Mouse (Mus musculus) heart, embryonic 11.5 days (tissue): ENCODE results near the gene Ribc2. TPM values are rescaled to one million over a fixed set of nuclear protein-coding genes. Genes with fewer than 3 reads are reported as not detected.

Source experiments
- ATAC-seq: fragments of 200-750 bp; cut with Nextera tagmentation; replicated peaks from 2 replicates; pipeline ENCODE4 v1.8.0; 2017; ENCODE audit warnings: moderate library complexity; ENCODE audit not compliant: insufficient number of reproducible peaks, low FRiP score, low TSS enrichment
- H3K27ac ChIP-seq: fragments of 300-500 bp; sonication (generic); 2 replicates; pipeline ENCODE4 v1.5.1; 2014; ENCODE audit warnings: mild to moderate bottlenecking, low read depth, low read length
- H3K27me3 ChIP-seq: fragments of 300-500 bp; sonication (generic); 2 replicates; pipeline ENCODE4 v1.6.1; 2014; ENCODE audit warnings: mild to moderate bottlenecking, low read length, mixed read lengths; ENCODE audit not compliant: control insufficient read depth, insufficient read depth
- H3K36me3 ChIP-seq: fragments of 300-500 bp; sonication (generic); 2 replicates; pipeline ENCODE4 v1.6.1; 2014; ENCODE audit warnings: mild to moderate bottlenecking, low read length, moderate library complexity, mixed read lengths; ENCODE audit not compliant: control insufficient read depth, insufficient read depth
- H3K4me1 ChIP-seq: fragments of 300-500 bp; sonication (generic); 2 replicates; pipeline ENCODE4 v1.6.1; 2014; ENCODE audit warnings: low read length; ENCODE audit not compliant: control insufficient read depth, insufficient read depth
- H3K4me2 ChIP-seq: fragments of 300-500 bp; sonication (generic); 2 replicates; pipeline ENCODE4 v1.6.1; 2014; ENCODE audit warnings: mild to moderate bottlenecking, moderate library complexity
- H3K4me3 ChIP-seq: fragments of 300-500 bp; sonication (generic); 2 replicates; pipeline ENCODE4 v1.5.1; 2014; ENCODE audit warnings: low read depth, low read length
- H3K9ac ChIP-seq: fragments of 300-500 bp; sonication (generic); 2 replicates; pipeline ENCODE4 v1.6.1; 2014; ENCODE audit warnings: mild to moderate bottlenecking, low read depth, low read length, moderate library complexity
- H3K9me3 ChIP-seq: fragments of 300-500 bp; sonication (generic); replicated peaks from 2 replicates; pipeline ENCODE4 v1.6.1; 2016; ENCODE audit warnings: low read length; ENCODE audit not compliant: control insufficient read depth
- WGBS: fragments of 180-500 bp; shearing (Covaris S2); extraction: QIAGEN DNeasy Blood & Tissue Kit; methylation state at CpG from one replicate; pipeline ENCODE4 v1.1.7; 2014; ENCODE audit not compliant: insufficient replicate concordance; 5-methylcytosine and 5-hydroxymethylcytosine counted together
- polyA plus RNA-seq: library from polyadenylated mRNA; unstranded; fragments of >200 nt; fragmentation: Nextera tagmentation; extraction: Ambion mirVana; gene quantifications from 2 replicates; pipeline ENCODE4 v1.2.1, GENCODE M21; 2014

Gene Ribc2
- 0.14 and 0.21 TPM in 2 replicates for polyA plus RNA-seq

DNA sequence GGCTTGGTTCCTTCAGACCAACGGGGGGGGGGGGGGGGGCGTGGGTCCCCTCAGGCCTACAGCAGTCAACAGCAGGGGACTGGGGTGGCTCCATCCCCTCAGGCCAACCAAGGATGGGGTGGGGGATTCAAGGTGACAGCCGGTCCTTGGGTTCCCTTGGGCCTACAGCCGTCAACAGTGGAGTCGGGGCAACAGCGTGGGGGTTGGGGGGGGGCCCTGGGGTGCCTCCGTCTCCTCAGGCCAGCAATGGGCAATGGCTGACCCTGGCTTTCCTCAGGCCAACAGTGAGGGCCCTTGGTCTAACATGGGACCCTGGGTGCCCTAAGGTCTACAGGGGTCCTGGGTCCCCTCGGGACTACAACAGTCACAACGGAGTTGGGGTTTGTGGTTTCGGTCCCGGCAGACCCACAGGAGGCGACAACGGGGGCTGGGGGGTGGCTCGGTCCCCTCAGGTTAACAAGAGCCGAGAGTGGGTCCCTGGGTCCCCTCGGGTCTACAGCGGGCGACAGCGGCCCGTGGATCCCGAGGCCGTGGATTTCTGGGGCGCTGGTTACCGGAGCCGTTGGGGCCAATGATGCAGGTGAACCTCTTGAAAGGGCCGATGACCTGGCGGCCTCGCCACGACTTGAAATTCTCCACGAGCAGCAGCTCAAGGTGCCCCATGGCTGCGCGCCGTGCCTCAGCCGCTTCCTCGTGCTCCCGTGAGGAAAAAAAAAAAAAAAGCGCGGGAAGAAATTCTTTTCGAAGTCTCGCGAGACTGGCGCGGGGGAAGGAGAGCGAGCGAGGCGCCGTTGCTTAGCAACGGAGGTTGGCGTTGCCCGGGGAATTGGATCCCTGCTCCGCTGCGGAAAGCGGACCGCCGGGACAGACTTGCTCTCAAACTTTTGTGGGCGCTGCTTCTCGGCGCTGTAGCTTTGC lies at the start of gene Ribc2, which contains the start of gene Smc1b:
Ribc2 (plus strand) TSS at position 804 of the 918 bp plus-strand sequence.
Smc1b (minus strand) TSS at position 690 of the 918 bp plus-strand sequence.
- Histone ChIP-seq H3K27ac (no peak within 1 kb of the TSS), H3K9ac (peak within 1 kb of the TSS; percentile 34; the same call in 1 of the 2 replicates)
- ATAC-seq: no peak; the same call in 1 of the 2 replicates

DNA sequence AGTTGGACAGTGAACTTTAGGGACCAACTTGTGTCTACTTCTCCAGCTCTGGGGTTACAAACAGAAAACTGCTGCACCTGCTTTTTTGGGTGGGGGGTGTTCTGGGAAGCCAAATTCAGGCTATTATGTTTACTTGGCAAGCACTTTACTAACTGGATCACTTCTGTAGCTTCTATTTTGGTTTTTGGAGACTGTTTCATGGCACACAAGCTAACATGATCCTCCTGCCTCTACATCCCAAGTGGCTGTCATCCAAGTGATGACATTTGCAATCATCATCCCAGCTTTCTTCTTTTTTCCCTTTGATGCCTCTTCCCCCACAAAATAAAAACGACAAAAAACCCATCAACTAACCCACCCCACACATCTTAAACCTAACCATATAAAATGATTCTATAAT lies 46.2 kb upstream of the Ribc2 start:
- no peaks in the 10 kb centered on the region for H3K4me1 ChIP-seq
- no peak for ATAC-seq
- no peak overlapping the region for H3K4me3 ChIP-seq
- no peak overlapping the region for H3K4me2 ChIP-seq
- no peak overlapping the region for H3K27ac ChIP-seq
- 39% methylated on average over 1 of the region's 1 CpGs for WGBS
- H3K9me3 ChIP-seq: no peaks in the 10 kb centered on the region
- H3K9ac ChIP-seq: no peak overlapping the region
- no peaks in the 10 kb centered on the region for H3K36me3 ChIP-seq
- no peaks in the 10 kb centered on the region for H3K27me3 ChIP-seq

More for the DNA sequence above, at the start of gene Ribc2, which contains the start of gene Smc1b:
- no peaks in the 10 kb centered on the region for H3K9me3 ChIP-seq
- H3K4me1 ChIP-seq: no peaks in the 10 kb centered on the region
- H3K4me3 ChIP-seq: peak within 1 kb of the TSS; percentile 34
- 28% methylated on average over 56 of the region's 58 CpGs for WGBS
- H3K4me2 ChIP-seq: peak within 1 kb of the TSS; percentile 67
- 0 out of 2 replicates have a peak, but pooled peaks cover 3% of the 10 kb centered on the region for H3K27me3 ChIP-seq
- no peaks in the 10 kb centered on the region for H3K36me3 ChIP-seq

DNA sequence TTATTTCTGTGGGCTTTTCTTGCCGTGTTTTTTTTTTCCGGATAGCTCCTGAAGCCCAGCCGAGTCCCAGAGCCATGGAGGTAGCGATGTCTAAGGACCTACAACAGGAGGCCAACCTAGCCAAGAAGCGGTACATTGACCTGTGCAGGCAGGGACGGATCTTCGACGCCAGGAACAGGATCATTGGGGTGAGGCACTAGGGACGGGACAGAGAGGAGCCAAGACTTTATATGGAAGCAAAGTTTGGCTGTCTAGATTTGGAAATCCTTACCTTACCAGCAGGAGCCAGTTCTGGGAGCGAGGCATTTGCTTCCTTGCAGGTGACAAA lies 279 bp downstream of the Ribc2 start:
- WGBS: 20% methylated on average over 10 of the region's 10 CpGs
- no peak overlapping the region for H3K9ac ChIP-seq

DNA sequence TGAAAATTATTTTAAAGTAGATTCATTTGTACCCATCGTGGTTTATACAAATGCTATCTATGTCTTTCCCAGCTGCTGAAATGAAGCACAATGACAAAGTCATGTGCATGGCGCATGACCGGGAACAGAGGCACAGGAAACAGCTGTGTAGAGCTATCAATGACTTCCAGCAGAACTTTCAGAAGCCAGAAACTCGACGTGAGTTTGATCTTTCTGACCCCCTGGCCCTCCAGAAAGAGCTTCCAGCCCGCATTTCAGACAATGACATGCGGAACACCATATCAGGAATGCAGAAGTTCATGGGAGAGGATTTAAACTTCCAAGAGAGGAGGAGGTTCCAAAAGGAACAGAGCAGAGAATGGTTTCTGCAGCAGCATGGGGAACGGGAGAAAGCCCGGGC lies 3.3 kb downstream of the Ribc2 start:
- H3K4me1 ChIP-seq: no peaks in the 10 kb centered on the region
- H3K27me3 ChIP-seq: 0 out of 2 replicates have a peak, but pooled peaks cover 6% of the 10 kb centered on the region
- WGBS: 39% methylated on average over 9 of the region's 9 CpGs
- no peak overlapping the region for H3K9ac ChIP-seq
- H3K4me3 ChIP-seq: no peak overlapping the region
- ATAC-seq: no peak
- no peaks in the 10 kb centered on the region for H3K9me3 ChIP-seq
- no peak overlapping the region for H3K4me2 ChIP-seq
- H3K27ac ChIP-seq: no peak overlapping the region
- H3K36me3 ChIP-seq: no peaks in the 10 kb centered on the region

More for the DNA sequence above, 279 bp downstream of the Ribc2 start:
- Histone ChIP-seq H3K9me3 (no peaks in the 10 kb centered on the region), H3K27ac (no peak overlapping the region), H3K4me1 (no peaks in the 10 kb centered on the region), H3K27me3 (0 out of 2 replicates have a peak, but pooled peaks cover 3% of the 10 kb centered on the region), H3K4me3 (peak overlapping the region; percentile 34), H3K36me3 (no peaks in the 10 kb centered on the region), H3K4me2 (peak overlapping the region; percentile 67)
- no peak for ATAC-seq

DNA sequence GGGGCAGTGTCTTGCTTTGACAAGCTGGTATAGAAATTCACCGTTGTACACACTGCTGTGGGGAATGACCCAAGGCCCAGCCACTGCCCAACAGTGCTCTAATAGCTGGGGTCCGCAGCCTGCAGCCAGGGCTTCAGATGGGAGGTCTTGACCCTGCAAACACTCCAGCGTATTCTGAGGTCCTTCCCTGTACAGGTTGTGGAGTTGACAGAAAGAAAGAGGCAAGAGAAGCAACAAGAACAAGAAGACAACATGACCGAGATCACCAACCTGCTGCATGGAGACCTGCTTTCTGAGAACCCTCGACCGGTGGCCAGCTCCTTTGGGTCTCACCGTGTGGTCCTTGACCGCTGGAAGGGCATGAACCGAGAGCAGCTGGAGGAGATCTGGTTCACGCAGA lies 9.4 kb downstream of the Ribc2 start:
- 81% methylated on average over 10 of the region's 10 CpGs for WGBS
- no peak overlapping the region for H3K4me2 ChIP-seq
- no peak overlapping the region for H3K9ac ChIP-seq

DNA sequence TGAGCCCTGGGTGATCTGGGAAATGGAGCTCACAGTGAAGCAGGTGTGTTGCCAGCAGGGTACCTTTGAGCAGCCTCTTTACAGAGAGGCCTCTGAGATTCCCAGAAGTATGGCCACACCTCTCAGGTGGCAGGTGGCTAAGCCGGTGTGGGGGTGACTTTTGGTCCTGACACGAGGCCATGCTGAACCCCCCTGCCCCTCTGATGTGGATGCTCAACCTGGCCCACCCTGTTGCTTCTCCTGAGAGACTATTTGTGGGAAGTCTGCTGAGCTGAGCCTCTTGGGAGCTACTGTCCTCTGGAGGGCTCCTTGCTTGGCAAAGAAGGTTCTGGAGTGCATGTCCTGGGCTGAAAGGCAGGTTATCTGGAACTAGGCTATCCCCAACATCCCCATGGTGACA lies 10.6 kb downstream of the Ribc2 start:
- Histone ChIP-seq H3K27me3 (peaks cover under 1% of the 10 kb centered on the region; the same call in 1 of the 2 replicates), H3K4me2 (no peak overlapping the region), H3K9ac (no peak overlapping the region), H3K4me1 (no peaks in the 10 kb centered on the region), H3K36me3 (no peaks in the 10 kb centered on the region), H3K27ac (no peak overlapping the region), H3K4me3 (no peak overlapping the region), H3K9me3 (no peaks in the 10 kb centered on the region)
- WGBS: 56% methylated on average over 2 of the region's 2 CpGs
- no peak for ATAC-seq

More for the DNA sequence above, 9.4 kb downstream of the Ribc2 start:
- no peak overlapping the region for H3K27ac ChIP-seq
- H3K4me3 ChIP-seq: no peak overlapping the region
- H3K4me1 ChIP-seq: no peaks in the 10 kb centered on the region
- H3K36me3 ChIP-seq: no peaks in the 10 kb centered on the region
- no peak for ATAC-seq
- H3K27me3 ChIP-seq: peaks cover 2% of the 10 kb centered on the region; the same call in 1 of the 2 replicates
- no peaks in the 10 kb centered on the region for H3K9me3 ChIP-seq

DNA sequence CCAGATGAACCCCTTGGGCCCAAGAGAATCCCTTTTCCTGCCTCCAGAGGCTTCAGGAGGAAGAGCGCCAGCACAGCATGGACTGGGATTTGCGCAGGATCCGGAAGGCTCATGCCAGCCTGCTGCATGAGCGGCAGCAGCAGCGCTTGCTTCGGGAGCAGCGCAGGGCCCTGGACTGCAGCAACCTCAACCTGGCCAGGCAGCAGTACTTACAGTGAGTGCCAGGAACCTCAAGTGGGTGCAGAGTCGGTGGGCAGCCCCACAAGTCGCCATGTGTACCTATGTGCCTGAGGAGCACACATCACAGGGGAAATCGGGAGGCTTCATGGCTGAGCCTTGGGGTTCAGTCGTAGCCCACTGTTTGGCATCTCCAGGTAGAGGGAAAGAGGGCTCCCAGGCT lies 11.3 kb downstream of the Ribc2 start:
- no peaks in the 10 kb centered on the region for H3K9me3 ChIP-seq
- H3K4me2 ChIP-seq: no peak overlapping the region
- no peak overlapping the region for H3K27ac ChIP-seq
- H3K4me3 ChIP-seq: no peak overlapping the region
- H3K27me3 ChIP-seq: no peaks in the 10 kb centered on the region; the same call in 1 of the 2 replicates
- no peaks in the 10 kb centered on the region for H3K4me1 ChIP-seq
- H3K36me3 ChIP-seq: no peaks in the 10 kb centered on the region
- H3K9ac ChIP-seq: no peak overlapping the region
- WGBS: 90% methylated on average over 11 of the region's 11 CpGs
- ATAC-seq: no peak

DNA sequence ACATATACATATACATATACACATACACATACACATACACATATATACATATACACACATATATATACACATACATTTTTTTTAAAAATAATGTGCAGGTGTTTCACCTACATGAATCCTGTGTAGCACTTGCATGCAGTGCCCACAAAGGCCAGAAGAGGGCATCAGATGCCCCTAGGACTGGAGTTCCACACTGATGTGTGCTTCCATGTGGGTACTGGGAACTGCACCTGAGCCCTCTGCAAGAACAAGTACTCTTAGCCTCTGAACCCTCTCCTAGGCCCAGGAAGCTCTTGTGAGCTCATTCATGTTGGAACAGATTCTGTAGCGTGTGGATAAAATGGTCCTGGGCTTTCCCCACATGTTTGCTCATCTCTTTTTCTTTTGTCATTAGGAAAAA lies 11.9 kb downstream of the Ribc2 start:
- Histone ChIP-seq H3K27ac (no peak overlapping the region), H3K4me2 (no peak overlapping the region), H3K4me1 (no peaks in the 10 kb centered on the region), H3K27me3 (no peaks in the 10 kb centered on the region; the same call in 1 of the 2 replicates), H3K9ac (no peak overlapping the region), H3K9me3 (no peaks in the 10 kb centered on the region), H3K36me3 (no peaks in the 10 kb centered on the region), H3K4me3 (no peak overlapping the region)
- WGBS: 98% methylated on average over 1 of the region's 1 CpGs
- ATAC-seq: no peak
